Mouse (Mus musculus) megakaryocyte, adult 5-6 weeks (primary cell): ENCODE data around the gene Ephb6. TPM values are rescaled to one million over a fixed set of nuclear protein-coding genes. Genes with fewer than 3 reads are reported as not detected.
"Not testable (repeated sequence)": the region's sequence is repeated elsewhere in the genome, so short reads cannot be mapped to it uniquely, and the experiment has no call there.

ENCODE experiments used
- ATAC-seq: 2 replicates; pipeline ENCODE4 v1.8.0; 2016; ENCODE audit warnings: mild to moderate bottlenecking, inconsistent platforms; ENCODE audit not compliant: poor library complexity, severe bottlenecking
- total RNA-seq, 2 experiments: library from RNA; stranded (forward) in 1 of 2; stranded (reverse) in 1 of 2; fragments of 153-499, 151-499 nt in 1 of 2; fragments of 221-1000, 200-1000 nt in 1 of 2; gene quantifications; 2 replicates each; pipeline versions ENCODE4 v1.2.3 to v1.2.4; 2015 to 2017

Gene Ephb6
- total RNA-seq (2015) (0.67 and 1.3 TPM in 2 replicates), total RNA-seq (2017) (1.2 and 2.0 TPM in 2 replicates)

DNA sequence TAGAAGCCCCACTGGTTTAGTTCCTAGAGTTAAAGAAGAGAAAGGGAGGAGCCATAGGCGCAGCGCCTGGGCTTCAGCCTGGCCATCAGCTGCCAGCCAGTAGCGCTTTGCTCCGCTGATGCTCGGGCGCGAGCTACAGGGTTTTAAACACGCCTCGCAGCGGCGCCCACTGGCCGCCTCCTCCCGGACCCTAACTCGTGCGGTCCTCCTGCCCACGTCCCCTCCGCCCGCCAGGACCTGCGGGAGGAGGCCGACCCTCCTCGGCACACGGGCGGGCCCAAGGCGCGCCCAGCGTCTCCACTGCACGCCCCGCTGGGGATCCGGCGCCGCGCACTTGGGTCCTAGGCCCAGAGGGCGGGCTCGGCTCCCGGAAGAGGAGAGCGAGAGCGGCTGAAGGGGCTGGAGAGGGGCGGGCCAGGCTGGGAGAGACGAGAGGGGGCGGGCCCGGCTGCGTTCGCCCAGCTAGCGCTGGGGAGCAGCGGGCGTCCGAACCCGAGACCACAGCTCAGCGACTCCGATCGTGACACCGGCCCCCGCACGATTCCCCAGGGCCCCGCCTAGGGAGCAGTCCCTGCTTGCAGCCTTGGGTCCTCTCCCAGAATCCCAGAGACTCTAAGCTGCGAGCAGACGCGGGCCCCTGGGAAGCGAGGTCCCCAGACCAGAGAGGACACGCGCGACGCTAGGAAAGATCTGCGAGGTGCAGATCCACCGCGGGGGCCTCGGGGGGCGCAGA, at the start of gene Ephb6:
Gene Ephb6 (plus strand): TSS at position 422 of the 733 bp plus-strand sequence.
- ATAC-seq: peak; percentile 82

DNA sequence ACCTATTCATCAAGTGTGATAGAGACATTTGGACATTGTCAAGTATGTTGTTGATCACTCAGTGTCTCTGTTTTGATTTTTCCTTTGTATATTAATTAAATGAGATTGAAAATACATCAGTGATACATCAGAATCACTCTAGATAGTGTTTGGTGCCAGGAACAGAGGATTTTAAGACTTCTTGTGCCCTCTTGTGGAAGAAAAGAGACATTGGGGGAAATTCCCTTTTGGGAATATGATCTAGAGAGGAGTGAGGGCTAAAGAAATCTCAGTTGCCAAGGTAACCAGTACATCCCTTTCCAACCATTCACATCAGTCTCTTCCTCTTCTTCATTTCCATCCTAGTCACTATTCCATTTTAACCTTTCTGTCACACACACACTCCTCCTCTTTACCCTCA, 48.9 kb upstream of the Ephb6 start:
- no peak for ATAC-seq

DNA sequence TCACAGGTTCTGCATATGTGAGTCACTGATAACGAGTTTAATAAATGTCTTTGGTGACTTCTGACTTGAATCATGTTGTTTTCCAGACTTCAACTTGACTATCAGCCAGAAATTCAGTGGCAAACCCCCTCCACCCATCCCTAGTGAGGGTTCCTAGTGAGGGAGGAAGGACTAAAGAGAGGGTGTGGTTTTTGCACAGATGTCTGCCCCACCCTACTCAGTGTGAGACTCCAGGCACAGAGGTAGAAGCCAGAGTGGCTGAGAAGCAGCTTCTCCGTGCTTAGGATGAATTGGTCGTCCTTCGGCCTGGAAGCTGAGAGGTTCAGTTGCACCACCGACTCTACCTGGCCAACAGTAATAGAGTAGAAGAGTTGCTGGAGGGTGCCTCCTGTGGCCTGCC, 47.8 kb upstream of the Ephb6 start:
- ATAC-seq: no peak

DNA sequence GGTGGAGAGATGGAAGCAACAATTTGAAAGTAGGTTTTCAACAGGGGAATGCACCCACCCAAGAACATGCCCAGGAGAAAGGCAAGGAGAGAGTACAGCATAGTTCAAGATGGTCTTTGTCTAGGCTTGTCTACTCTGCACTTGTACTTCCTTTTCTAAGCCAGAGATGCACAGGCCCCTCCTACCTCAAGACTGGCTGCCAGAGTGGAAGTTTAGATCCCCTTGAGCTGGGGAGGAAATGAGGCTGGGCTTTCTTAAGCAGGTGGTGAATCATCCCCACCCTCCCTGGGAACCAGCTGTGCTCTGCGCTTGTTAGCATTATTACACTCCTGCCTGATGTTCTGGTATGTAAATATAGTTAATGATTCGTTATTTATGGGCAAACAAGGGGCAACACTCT, 47.0 kb upstream of the Ephb6 start:
- ATAC-seq: peak; percentile 55

DNA sequence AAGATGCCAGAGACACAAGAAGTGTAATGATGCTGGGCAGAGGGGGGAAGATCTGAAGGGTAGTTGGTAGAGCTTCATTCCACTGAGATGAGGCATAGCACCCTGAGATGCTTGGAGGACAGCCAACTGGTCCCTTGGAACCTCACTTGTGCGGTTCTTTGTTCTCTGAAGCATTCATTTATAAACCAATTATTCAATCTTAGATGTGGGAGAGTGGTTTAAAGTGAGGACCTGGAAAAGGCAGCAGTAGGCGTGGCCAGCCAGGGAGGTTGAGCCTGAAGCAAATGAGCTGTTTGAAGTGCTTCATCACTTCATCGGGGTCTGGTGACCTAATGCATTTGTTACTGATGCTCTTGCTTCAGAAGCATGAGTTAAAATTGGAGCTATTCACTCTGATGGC, 46.0 kb upstream of the Ephb6 start:
- no peak for ATAC-seq

DNA sequence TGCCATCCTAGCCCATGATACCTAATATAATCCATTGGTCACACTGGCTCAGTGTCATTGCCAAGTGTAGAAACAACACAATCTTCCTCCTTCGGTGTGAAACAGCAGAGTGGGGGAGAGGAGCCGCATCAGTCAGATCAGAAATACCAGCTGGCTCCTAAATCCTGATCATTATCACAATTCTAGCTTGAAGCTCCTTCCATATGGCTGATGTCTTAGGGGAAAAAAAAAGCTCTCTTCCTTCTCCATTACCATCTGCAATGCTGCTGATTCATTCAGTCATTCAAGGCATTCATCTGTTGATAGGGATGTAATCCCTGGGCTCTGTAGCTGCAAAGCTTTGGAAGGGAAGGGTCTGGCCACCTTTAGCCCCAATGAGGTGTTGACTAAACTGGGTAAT, 45.0 kb upstream of the Ephb6 start:
- ATAC-seq: no peak

DNA sequence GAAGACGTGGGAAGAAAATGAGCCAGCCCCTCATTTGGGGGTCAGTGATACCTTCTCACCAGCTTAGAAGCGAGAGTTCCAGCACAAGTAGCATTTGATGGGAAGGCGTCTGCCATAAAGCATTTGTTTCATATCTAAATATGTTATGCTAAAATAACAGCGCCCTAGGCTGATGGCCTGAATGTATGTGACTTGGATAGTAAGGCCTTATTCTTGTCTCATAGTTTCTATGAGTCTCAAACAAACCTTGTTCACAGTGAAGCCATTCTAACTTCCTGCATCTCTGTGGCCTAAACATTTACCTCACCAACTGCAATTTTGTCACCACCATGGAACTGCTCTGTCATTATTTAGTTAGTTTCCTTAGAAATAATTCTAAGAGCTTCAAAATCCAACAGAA, 42.7 kb upstream of the Ephb6 start:
- no peak for ATAC-seq

DNA sequence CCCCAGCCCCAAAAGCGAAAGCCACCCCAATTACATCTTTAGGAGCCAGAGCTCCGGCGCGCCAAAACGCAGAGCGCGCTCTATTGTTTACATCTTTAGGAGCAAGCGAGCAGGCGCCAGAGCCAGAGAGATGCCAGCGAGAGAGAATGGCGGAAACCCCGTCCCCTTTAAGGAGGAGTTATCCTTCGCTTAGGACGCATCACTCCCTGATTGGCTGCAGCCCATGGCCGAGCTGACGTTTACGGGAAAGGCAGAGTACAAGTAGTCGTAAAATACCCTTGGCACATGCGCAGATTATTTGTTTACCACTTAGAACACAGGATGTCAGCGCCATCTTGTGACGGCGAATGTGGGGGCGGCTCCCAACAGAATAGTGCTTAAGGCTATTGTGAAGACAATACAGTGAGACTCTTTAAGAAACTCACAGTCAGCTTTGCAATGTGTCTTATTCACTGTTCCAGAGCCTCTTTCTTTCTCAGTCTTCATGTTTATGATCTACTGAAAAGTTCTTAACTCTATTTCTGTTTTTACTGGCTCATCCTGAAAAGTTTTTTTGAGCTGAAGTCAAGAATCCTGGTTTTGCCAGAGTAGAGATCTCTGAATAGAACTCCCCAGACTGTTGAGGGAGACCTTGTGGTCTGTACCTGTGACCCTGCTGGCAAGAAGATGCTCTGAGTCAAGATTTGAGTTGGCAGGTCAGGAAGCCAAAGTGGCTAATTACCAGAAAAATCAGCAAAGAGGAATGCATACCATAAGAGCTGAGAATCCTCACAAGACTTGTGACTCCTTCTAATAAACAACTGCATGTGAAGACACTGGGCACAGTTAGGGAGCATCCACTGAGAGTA, 42.0 kb upstream of the Ephb6 start:
- not testable (repeated sequence) for ATAC-seq

DNA sequence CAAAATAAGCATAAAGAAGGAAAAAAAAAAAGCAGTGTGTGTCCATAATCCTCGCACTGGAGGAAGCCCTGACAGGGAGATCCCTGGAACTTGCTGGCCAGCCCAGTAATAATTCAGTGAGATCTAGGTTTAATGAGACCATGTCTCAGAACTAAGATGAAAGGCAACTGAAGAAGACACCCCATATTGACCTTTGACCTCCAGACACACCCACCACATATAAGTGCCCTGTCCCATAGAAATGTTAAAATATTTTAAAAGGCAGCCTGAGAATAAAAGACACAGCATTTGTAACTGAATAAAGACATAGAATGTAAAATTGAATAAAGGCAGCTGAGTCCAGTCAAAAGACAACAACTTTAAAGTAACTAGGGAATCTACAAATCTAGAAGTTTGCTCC, 40.0 kb upstream of the Ephb6 start:
- no peak for ATAC-seq

DNA sequence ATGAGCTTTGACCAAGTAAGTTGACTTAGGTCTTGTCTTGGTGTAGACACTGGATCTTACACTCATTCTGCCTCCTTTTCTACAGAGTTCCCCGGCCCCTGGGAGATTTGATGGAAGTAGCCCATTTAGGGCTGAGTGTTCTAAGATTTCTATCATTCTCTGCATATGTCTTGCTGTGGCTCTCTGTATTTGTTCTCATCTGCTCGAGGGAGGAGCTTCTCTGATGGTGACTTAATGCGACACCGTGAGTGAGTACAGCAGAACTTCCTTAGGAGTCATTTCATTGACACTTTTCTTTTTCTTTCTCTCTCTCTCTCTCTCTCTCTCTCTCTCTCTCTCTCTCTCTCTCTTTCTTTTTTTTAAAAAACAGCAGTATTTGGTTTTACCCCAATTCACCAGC, 38.3 kb upstream of the Ephb6 start:
- no peak for ATAC-seq

DNA sequence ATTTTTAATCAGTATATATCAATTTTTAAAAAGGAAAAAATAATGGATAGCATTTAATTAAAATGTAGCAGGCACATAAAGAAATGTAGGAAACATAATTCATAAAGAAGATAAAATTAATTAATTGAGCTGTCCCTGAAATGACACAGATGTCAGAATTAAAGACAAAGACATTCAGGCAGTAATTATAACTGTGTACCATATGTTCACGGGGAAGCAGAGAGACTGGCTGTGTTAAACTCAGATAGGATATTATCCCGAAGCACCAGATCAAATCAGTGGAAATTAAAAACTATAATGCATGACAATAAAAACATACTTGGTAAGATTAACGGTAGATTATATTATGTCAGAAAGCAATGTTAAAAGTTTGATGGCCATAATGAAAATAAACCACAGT, 36.2 kb upstream of the Ephb6 start:
- no peak for ATAC-seq

DNA sequence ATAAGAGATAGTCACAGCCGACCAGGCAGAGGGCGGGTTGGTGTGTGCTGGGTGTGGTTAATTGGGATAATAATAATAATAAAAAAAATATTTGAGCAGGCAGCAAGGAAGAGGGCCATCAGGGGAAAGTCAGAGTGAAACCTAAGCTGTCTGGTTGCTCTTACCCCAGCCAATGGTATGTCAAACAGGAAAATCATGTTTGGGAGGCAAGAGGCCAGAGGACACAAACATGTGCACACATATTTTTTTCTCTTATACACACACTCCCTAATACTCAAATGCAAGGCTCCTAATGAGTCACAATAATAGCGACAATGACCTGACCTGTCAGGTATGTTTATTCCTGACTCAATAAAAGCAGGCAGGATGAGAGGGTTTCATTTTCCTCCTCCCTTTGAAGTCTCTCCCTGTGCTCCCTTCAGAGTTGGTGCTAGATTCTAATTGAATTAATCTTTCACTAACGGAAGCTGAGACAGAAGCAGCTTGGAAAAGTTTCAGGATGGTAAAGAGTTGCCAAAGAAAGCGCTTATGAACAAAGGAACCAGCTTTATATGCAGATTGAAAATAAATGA, 28.7 kb upstream of the Ephb6 start:
- no peak for ATAC-seq

DNA sequence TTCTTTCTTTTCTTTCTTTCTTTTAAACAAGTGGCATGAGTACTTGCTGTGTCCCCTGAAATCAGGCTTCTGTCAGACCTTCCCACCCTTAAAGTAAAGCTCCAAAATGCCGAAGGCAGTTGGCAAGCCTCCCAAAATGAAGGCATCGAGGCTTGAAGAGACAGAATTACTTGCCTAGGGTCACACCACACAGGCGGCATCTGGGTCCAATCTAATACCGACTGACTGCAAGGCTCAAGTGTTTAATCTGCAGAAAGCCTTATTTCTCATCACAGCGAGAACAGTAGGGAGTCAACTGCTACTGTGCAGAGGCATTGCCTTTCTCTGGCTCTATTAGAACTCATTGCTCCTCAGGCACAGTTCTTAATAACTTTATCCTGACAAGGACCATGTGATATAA, 28.0 kb upstream of the Ephb6 start:
- ATAC-seq: no peak

DNA sequence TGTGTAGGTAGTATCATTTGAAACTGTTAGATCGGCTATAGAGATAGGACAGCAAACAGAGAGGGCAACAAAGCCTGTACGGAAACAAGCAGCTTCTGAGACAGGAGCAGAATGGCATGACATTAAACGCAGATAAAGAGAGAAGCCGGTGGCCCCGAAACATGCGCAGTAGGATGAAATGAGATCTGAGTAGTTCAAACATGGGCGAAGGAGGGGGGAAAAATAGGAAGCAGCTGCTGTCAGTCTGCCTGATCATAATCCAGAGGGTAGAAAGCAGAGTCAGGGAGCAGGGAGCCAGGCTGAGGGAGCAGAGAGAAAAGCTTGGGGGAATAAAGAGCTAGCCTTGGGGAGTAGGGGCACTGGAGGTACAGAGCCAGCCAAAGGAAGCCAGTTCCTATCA, 24.0 kb upstream of the Ephb6 start:
- no peak for ATAC-seq

DNA sequence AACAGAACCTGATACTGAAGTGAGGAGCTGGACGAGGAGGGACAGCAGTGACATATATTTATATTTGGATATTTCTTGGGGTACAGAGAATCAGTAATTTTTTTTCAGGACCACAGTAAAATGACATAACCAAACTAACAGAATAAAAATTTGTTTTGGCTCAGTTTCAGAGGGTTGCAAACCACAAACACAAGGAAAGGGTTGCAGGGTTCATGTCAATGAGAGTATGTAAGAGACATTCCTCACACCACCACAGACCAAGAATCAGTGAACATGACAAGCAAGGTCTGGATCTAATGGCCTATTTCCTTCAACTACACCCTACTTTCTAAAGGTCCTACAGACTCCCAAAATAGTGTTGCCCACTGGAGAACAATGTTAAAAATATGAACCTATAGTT, 23.1 kb upstream of the Ephb6 start:
- no peak for ATAC-seq

DNA sequence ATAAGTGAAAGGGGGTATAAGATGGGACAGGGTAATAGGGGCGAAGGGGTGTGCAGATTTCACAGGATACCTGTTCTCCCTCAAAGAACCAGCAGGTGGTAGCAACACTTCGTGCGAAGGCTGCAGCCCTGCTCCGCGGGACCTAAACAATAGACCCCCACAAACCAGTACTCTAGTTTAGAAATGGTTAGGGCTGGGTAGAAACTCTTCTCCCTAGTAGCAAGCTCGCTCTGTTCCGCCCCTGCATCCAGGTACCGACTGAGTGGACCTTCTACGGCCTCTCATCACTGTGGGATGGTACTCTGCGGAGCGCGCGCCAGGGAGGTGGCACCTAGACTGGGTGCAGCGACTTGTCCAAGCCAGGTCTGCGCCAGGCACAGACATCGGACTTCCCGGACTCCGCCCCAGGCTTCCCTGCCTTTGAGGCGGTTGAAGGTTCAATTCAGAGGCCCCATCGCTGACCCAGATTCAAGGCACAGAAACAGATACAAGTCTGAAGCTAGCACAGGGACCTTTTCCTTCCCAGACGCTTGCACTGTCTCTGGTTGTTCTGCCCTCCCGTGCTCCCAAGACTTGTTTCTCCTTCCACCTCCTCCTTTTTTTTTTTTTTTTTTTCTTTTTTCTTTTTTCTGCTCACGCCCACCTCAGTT, 756 bp upstream of the Ephb6 start:
- ATAC-seq: peak; percentile 57

DNA sequence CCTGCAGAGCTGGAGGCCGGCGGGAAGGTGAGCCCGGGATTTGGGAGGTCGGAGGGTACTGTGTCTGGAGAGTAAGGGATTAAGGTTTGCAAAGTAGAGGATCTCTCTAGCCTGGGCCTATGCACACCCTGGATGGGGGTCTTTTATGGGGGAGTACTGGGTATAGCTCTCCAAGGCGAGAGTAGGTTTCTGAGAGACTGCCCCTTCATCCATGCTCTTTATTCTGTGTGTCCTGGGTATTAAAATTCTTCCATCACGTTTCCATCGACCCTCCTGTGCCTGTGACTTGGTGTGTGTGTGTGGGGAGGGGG, 467 bp downstream of the Ephb6 start:
- no peak for ATAC-seq

DNA sequence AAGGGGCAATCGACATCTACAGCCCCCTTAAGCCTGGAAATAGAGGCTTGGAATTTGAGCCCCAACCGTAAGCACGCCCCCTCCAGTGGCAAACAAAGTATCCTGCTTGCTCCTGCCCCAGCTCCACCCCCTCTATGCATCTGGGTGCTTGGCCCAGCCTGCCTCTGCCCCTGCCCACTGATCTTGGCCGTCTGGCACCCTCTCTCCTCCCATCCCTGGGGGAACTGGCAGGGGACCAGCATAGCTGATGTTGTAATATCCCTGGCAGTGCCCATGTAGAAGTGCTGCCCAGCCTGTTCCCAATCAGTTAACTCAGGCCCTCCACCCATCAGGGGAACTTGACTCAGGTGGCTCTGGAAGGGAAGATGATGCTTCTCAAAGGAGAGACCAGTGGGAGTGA, 932 bp downstream of the Ephb6 start:
- ATAC-seq: no peak

DNA sequence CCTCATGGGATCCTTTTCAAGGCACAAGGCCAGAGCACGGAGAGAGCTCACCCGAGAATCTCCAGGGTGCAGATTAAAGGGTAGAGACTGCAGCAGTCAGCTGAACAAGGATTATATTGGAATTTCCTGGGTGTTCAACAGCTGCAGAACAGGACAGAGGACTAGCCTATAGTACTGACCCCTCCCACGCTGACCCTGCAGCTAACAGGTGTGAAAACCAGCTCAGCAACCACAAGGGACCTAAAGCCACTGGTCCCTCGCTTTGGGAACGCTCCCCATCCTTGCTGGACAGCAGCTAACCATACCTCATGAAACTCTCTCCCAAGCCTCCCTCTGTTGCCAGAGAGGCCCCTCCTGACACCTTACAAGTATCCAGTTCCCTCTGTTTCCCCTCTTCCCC, 2.4 kb downstream of the Ephb6 start:
- ATAC-seq: no peak

DNA sequence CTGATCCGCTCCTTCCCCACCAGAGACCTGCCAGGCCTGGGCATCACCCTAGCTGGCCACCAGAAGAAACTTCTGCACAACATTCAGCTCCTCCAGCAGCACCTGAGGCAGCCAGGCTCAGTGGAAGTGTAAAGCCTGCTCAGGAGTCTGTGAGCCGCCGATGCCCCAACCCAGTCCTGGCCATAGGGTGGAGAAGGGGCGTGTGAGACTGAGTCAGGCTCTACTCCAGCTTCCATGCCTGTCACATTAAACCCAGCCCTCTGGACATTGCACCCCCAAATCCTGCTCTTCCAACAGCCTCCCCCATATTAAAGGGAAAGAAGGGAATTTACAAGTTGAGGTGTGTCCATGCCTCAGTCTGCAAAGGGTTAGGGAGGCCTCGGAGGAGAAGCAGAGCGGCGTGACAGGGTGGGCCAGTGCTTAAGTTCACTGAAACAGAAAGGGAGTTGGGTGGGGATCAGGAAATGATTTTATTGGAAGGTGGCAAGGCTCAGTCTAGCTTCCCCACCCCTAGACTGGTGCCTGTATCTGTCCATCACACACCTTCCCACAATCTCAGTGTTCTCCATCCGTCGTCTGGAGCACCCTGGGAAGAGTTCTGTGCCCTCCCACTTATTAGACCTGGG, 15.0 kb downstream of the Ephb6 start:
- no peak for ATAC-seq
